Mouse (Mus musculus): ENCODE measurements around the gene Gm14151. TPM values are rescaled to one million over a fixed set of nuclear protein-coding genes. Genes with fewer than 3 reads are reported as not detected.
"Not testable (repeated sequence)": the region's sequence is repeated elsewhere in the genome, so short reads cannot be mapped to it uniquely, and the experiment has no call there.

Gene Gm14151
- total RNA-seq (2021), result not detected
- long read RNA-seq, experiment 1, result 0 reads
- long read RNA-seq, experiment 2, result 0 reads

DNA sequence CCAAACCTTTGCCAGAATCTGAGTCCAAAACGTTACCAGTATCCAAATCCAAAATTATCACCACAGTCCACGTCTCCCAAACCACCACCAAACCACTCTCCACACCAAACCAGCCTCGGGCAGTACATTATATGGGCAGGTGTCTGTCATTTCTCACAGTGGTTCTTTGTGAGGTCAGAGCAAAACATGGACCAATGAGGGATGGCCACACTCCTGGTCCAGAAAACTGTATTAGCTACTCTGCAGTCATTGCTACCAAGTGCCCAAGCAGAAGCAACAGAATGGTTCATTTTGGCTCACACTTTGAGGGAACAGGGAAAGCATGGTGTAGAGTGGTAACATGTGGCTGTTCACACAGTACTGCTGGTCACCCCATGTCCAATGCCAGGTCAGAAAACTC is at the start of gene Gm14151:
TSS of gene Gm14151 (minus strand) at position 101 of the 400 bp plus-strand sequence.
- intact Hi-C loops (cut with DNase I; ENCODE audit: low total_unique reads); DNase-seq: not testable (repeated sequence)

- DNase-seq; intact Hi-C loops (cut with DNase I; ENCODE audit: low total_unique reads): not testable (repeated sequence)
Observed at GRCm38 (mm10) chr2:151097945-151098344, 5.8 kb upstream of the Gm14151 start, which contains the start of gene Gm14147. TSS of gene Gm14147 (plus strand) at chr2:151098245.

GRCm38 (mm10) chr2:151056637-151057036 is 35.5 kb downstream of the Gm14151 start:
- intact Hi-C loops (cut with DNase I; ENCODE audit: low total_unique reads), result no loop called here
- no peak for DNase-seq

DNA sequence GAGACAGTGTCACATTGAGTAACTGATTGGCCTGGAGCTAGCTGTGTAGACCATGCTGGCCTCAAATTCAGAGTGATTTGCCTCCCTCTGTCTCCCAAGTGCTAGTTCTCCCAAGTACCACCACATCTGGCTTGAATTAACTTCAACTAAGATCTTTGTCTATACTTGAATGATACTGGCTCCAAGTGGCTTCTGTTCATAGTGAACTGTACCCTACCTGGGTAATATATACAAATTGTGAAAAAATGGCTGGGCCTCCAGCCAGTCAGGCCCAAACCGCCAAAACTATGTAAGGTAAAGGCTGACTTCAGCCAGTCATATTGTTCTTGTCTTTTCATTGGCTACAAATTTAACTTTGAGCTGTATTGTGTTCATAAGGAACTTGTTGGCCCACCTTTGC is 51.7 kb downstream of the Gm14151 start:
- intact Hi-C loops (cut with DNase I; ENCODE audit: low total_unique reads), result no loop called here
- DNase-seq, result no peak

DNA sequence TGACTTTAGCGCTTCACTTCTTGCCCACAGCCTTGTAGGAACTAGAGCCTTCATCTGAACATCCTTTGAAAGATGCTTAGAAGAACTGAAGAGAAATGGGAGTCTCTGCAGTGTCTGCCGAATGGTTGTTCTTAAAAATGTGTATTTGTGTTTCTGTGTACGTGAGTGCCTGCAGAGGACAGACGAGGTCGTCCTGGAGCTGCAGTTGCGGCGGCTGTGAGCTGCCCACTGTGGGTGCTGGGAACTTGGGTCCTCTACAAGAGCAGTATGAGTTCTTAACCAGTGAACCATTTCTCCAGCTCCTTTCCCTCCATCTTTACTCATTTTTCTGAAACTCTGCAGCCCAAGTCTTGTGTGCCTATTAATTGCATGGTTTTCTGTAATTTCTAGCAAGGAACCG is 52.4 kb downstream of the Gm14151 start:
- intact Hi-C loops (cut with DNase I; ENCODE audit: low total_unique reads), result no loop called here
- DNase-seq, result no peak

DNA sequence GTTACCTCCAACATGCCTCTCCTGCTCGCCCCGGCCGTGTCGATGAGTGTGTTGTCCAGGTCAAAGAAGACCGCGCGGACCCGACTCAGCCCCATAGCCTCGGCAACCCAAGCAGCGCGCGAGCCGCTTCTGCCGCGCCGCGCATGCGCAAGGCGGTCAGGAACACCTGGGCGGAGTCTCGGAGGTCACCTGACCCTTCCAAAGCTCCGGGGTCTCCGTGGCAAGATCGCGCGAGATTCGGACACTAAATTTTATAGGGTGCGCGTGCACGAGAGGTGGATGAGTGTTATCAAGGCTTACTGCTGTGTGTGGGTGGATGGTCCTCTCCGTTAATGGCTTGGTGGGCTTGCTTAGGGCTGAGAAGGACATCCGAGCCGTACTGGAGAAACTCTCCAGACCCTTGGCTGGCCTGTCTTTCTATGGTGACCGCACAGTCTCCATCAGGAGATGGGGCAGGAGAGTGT is 52.9 kb downstream of the Gm14151 start, which contains the start of the genes Ninl and Nanp:
TSS of gene Ninl (minus strand) at position 151 of the 464 bp plus-strand sequence.
TSS of gene Nanp (minus strand) at position 167 of the 464 bp plus-strand sequence.
- DNase-seq, result peak; percentile 94
- intact Hi-C loops (cut with DNase I; ENCODE audit: low total_unique reads), result no loop called here

- intact Hi-C loops (cut with DNase I; ENCODE audit: low total_unique reads), result no loop called here
- DNase-seq, result no peak
Observed at GRCm38 (mm10) chr2:151038811-151039222, 53.3 kb downstream of the Gm14151 start.

DNA sequence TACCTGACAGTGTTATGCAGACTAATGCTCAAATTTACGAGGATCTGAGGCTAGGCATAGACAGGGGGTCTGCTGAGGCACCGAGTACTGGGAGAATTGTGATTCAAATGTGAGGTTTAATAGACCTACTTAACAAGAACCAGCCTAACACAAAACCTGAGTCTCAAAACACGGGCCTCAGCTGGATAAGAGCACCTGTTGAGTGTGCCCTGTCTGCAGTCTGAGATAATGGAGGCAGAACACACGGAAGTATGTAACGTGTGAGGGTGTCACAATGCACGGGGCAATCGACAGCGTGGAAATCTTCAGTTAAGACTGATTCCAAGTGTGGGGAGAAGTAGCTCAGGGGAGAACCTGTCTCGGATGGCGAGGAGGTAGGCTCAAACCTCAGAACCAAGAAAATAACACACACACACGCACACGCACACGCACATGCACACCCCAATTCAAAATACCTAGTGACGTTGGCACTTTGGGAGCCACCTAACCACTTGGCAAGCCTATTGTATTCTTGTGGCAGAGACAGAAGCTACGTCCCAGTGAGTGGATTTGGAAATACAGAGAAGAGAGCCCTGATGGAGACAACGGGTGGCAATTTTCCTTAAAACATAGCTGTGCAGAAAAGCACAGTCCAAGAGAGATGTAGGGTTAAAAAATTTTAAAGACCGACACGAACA is 54.1 kb downstream of the Gm14151 start:
- no peak for DNase-seq
- intact Hi-C loops (cut with DNase I; ENCODE audit: low total_unique reads), result no loop called here

DNA sequence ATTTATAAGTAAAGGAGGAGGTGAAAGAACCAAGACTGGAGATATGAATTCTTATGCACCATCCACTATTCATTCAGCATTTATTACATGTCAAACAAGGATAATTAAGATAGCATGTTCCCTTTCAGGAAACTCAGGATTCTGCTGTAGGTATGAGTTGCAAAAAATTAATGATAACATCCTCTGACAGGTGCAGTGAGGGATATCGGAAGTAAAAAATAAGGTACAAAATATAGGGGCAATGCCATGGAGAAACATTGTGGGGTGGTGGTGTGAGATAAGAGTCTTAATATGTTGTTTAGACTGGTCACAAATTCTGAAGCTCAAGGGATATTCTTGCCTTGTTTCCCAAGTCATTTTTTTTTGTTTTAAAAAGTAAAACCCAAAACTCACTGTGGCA is 54.9 kb downstream of the Gm14151 start:
- no peak for DNase-seq
- intact Hi-C loops (cut with DNase I; ENCODE audit: low total_unique reads), result no loop called here

Other genes starting within 250 kb of the Gm14151 start
- 10 to 100 TPM; 23.2 to 26.7 TPM for gene Abhd12, start 187.6 kb downstream of the Gm14151 start, total RNA-seq (2021)
- 1 to 10 TPM; 1.8 to 3.1 TPM for gene Gins1, start 186.9 kb downstream of the Gm14151 start, total RNA-seq (2021)
- gene Ninl, start 53.0 kb downstream of the Gm14151 start, total RNA-seq (2021), result under 1 TPM; 0.27 to 0.39 TPM
- gene Nanp, start 53.0 kb downstream of the Gm14151 start, total RNA-seq (2021), result 1 to 10 TPM; 5.1 to 5.8 TPM
- not detected for gene Gm14147, start 5.9 kb upstream of the Gm14151 start, total RNA-seq (2021)